14 mouse cellular contexts compared by ENCODE assay signal in the genomic region with DNA sequence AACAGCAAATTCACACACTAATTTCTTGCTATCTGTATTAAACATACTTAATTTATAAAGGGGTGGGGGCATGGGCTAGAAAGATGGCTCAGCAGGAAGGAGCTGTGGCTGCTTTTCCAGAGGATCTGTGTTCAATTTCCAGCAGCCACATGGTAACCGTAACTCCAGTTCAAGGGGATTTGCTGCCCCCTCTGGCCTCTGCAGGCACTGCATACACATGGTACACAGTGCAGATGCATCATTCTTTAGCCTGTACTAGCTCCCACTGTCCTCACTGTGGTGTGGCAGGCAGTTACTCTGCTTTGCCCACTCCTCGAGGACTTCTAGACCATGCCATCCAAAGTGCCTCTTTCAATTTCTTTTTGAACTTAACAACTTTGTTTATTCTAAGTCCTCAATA. TPM values are rescaled to one million over a fixed set of nuclear protein-coding genes. Genes with fewer than 3 reads are reported as not detected.
DNase-seq lines count a peak whose midpoint lies in the region; ATAC-seq and TF ChIP-seq lines count a peak whose summit lies in the region.
"Had no signal": no experiment of that assay in that cellular context is flagged by ENCODE, and none has a peak within 500 bp of the region (broad histone marks: within the 10 kb centered on the region; RNA-seq: fewer than 3 reads in every experiment).

No protein-coding gene starts in this region.

- ATAC-seq in intestine, postnatal 0 days: no peak
- no peak for ATAC-seq in intestine, embryonic 15.5 days
- ATAC-seq in erythroblast, adult 5-6 weeks (replicated peaks; ENCODE audit: low FRiP score, poor library complexity, severe bottlenecking): peak; percentile 73; the same call in 1 of the 2 replicates

- no peaks in the 10 kb centered on the region; the same call in 1 of the 2 replicates for H3K36me3 ChIP-seq in intestine, postnatal 0 days (ENCODE audit: control insufficient read depth, insufficient read depth)
- no peaks in the 10 kb centered on the region for H3K36me3 ChIP-seq in intestine, embryonic 15.5 days
- H3K36me3 ChIP-seq: liver, embryonic 15.5 days had no signal

- no peak overlapping the region for H3K27ac ChIP-seq in intestine, postnatal 0 days (ENCODE audit: low read depth, low read length)
- H3K27ac ChIP-seq in intestine, embryonic 15.5 days: no peak overlapping the region
- H3K27ac ChIP-seq: embryonic facial prominence, embryonic 15.5 days; hindbrain, embryonic 13.5 days; liver, embryonic 15.5 days had no signal

- TF ChIP-seq CTCF in intestine, postnatal 0 days (IDR thresholded peaks at IDR 0.05; ENCODE audit: low read depth): peak; percentile 49

- H3K9ac ChIP-seq in intestine, postnatal 0 days (ENCODE audit: low read depth, low read length): no peak overlapping the region
- H3K9ac ChIP-seq in intestine, embryonic 15.5 days: no peak overlapping the region
- H3K9ac ChIP-seq: embryonic facial prominence, embryonic 15.5 days; hindbrain, embryonic 13.5 days; liver, embryonic 15.5 days had no signal

- H3K4me1 ChIP-seq in intestine, postnatal 0 days (replicated peaks; ENCODE audit: control insufficient read depth, insufficient read depth, low read length): no peaks in the 10 kb centered on the region
- no peaks in the 10 kb centered on the region for H3K4me1 ChIP-seq in intestine, embryonic 15.5 days (replicated peaks)
- H3K4me1 ChIP-seq: hindbrain, embryonic 13.5 days; liver, embryonic 15.5 days had no signal

- 92% methylated on average over 2 of the region's 2 CpGs for WGBS in intestine, postnatal 0 days
- WGBS in intestine, embryonic 15.5 days: 94% methylated on average over 2 of the region's 2 CpGs

- no peak overlapping the region for H3K4me2 ChIP-seq in intestine, postnatal 0 days (replicated peaks; ENCODE audit: low read depth)
- no peak overlapping the region for H3K4me2 ChIP-seq in intestine, embryonic 15.5 days (replicated peaks)
- H3K4me2 ChIP-seq: embryonic facial prominence, embryonic 15.5 days; hindbrain, embryonic 13.5 days; liver, embryonic 15.5 days had no signal

- 0 out of 2 replicates have a peak, but pooled peaks cover 3% of the 10 kb centered on the region for H3K9me3 ChIP-seq in intestine, postnatal 0 days (ENCODE audit: control insufficient read depth)
- no peaks in the 10 kb centered on the region for H3K9me3 ChIP-seq in intestine, embryonic 15.5 days
- H3K9me3 ChIP-seq: embryonic facial prominence, embryonic 15.5 days; hindbrain, embryonic 13.5 days; liver, embryonic 15.5 days had no signal

- peak; percentile 10 to 12 for DNase-seq in thymus, postnatal 10 days (ENCODE audit: low spot score in 2 of 2)
- no peak for DNase-seq in thymus, postnatal 0 days (ENCODE audit: low spot score)
- no peak for DNase-seq in urinary bladder, postnatal 4 days (ENCODE audit: low spot score in 2 of 2)
- no peak for DNase-seq in heart, postnatal 25 days (ENCODE audit: low spot score)
- DNase-seq in urinary bladder, postnatal 10 days (ENCODE audit: low spot score): no peak
- DNase-seq: cerebellum, adult 2 months; gastrocnemius, postnatal 25 days; midbrain, embryonic 14.5 days had no signal

- no peaks in the 10 kb centered on the region for H3K27me3 ChIP-seq in intestine, postnatal 0 days (replicated peaks; ENCODE audit: control insufficient read depth, insufficient read depth, low read length)
- no peaks in the 10 kb centered on the region for H3K27me3 ChIP-seq in intestine, embryonic 15.5 days (replicated peaks)
- H3K27me3 ChIP-seq: embryonic facial prominence, embryonic 15.5 days; hindbrain, embryonic 13.5 days; liver, embryonic 15.5 days had no signal

- no peak overlapping the region for H3K4me3 ChIP-seq in intestine, postnatal 0 days (ENCODE audit: low read depth, low read length)
- H3K4me3 ChIP-seq in intestine, embryonic 15.5 days (replicated peaks): no peak overlapping the region
- H3K4me3 ChIP-seq: embryonic facial prominence, embryonic 15.5 days; hindbrain, embryonic 13.5 days; liver, embryonic 15.5 days had no signal

- intact Hi-C loops in heart, postnatal 25 days (cut with DNase I): no loop called here

RNA-seq across cellular contexts. Expression of a gene that starts 36.7 kb away (rescaled TPM):
- 2.6 and 2.7 TPM in 2 replicates for polyA plus RNA-seq in intestine, postnatal 0 days (2015; fragmentation: Nextera tagmentation; extraction: Ambion mirVana)
- polyA plus RNA-seq in intestine, embryonic 15.5 days (2015; fragmentation: Nextera tagmentation; extraction: Ambion mirVana): 6.2 and 9.3 TPM in 2 replicates
- polyA plus RNA-seq in thymus, postnatal 0 days (2015; fragmentation: Nextera tagmentation; extraction: Ambion mirVana): 8.7 and 11.6 TPM in 2 replicates
- total RNA-seq in erythroblast, adult 5-6 weeks (2015; ENCODE audit: low replicate concordance): 2.9 and 3.3 TPM in 2 replicates
- 6.6 and 14.6 TPM in 2 replicates for total RNA-seq in erythroblast, adult 5-6 weeks (2017; ENCODE audit: low replicate concordance)
- 1 to 10 TPM; 3.8 to 5.1 TPM for total RNA-seq in heart, postnatal 25 days (2021)

RNA-seq across cellular contexts. Expression of a gene that starts 37.0 kb away (rescaled TPM):
- 21.7 and 22.7 TPM in 2 replicates for polyA plus RNA-seq in intestine, postnatal 0 days (2015; fragmentation: Nextera tagmentation; extraction: Ambion mirVana)
- polyA plus RNA-seq in intestine, embryonic 15.5 days (2015; fragmentation: Nextera tagmentation; extraction: Ambion mirVana): 55.3 and 59.7 TPM in 2 replicates
- 33.4 and 37.5 TPM in 2 replicates for polyA plus RNA-seq in thymus, postnatal 0 days (2015; fragmentation: Nextera tagmentation; extraction: Ambion mirVana)
- total RNA-seq in erythroblast, adult 5-6 weeks (2015; ENCODE audit: low replicate concordance): 6.1 and 10.2 TPM in 2 replicates
- 5.1 and 5.3 TPM in 2 replicates for total RNA-seq in erythroblast, adult 5-6 weeks (2017; ENCODE audit: low replicate concordance)
- total RNA-seq in heart, postnatal 25 days (2021): 10 to 100 TPM; 65.9 to 67.1 TPM

Comparison
In these comparisons a context has a peak if more than half of its experiments do, and no peak if none do; other contexts are left out.
1. DNase-seq: peak in thymus, postnatal 10 days (2 of 2); none in thymus, postnatal 0 days (single experiment), urinary bladder, postnatal 4 days (0 of 2), heart, postnatal 25 days (single experiment) and urinary bladder, postnatal 10 days (single experiment).